Mouse (Mus musculus) gastrocnemius, postnatal 10 days (tissue): ENCODE measurements around the gene Anks1b. TPM values are rescaled to one million over a fixed set of nuclear protein-coding genes. Genes with fewer than 3 reads are reported as not detected.

Experiments
- DNase-seq: peaks from one replicate; pipeline ENCODE4 v3.0.0; 2021; ENCODE audit warnings: mixed read lengths
- total RNA-seq, 2 experiments: library from RNA; stranded (reverse); gene quantifications; 2 replicates each; pipeline ENCODE4 v1.2.3; 2021

The Anks1b gene
- total RNA-seq, 2 experiments from 2014 or later, result 0.82 to 1.6 TPM

DNA sequence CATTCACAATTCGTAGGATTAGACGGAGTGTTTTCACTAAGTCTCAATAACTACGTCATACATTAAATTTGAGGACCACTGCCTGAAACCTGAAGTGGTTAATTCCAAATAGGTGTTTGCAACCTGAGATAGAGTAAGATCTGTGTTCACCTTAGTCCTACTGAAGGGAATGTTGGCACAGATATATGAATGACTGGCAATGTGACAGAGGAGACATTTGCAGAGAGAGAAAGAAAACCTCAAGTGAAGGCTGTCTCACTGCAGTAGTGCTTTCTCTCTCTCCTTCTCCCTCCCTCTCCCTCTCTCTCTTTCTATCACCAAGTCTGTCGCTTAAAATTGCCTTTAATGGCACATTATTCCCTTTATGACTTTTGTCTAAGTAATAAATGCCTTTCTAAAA, 101.1 kb downstream of the Anks1b start:
- no peak for DNase-seq

DNA sequence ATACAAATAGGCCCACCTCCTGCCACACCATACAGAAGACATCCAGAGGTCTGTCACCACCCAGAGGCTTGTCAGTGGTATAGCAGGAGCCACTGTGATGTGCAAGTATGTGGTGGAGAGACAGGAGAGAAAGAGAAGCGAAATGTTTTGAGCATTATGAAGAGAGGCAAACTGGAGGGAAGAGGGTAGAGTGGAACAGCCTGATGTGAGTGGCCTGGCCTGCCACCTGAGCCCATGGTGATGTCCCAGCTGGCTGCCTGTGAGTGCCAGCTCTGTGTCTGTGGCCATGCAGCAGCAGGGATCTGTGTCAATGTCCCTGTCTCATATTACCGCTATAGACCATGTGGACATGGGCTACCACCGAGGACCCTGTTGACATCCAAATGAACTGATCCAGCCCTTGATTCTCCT, 102.1 kb downstream of the Anks1b start:
- DNase-seq, result no peak

DNA sequence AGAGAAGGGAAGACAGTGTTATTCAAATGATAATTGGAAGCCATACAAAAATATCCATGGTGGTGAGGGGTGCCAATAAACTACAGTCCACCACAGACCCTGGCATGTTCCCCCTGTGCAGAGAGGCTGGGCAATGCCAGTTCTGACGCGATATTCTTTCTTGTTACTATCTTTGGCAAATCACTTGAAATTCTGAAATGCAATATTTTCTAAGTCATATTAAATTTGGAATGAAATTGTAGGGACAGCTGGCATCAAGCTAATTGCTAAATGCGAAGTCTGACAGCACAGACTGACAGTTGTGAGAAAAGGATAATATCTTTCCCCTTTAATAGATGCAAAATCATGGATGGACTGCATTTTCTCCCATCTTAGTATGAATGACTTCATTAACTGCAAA, 103.3 kb downstream of the Anks1b start:
- DNase-seq, result no peak

DNA sequence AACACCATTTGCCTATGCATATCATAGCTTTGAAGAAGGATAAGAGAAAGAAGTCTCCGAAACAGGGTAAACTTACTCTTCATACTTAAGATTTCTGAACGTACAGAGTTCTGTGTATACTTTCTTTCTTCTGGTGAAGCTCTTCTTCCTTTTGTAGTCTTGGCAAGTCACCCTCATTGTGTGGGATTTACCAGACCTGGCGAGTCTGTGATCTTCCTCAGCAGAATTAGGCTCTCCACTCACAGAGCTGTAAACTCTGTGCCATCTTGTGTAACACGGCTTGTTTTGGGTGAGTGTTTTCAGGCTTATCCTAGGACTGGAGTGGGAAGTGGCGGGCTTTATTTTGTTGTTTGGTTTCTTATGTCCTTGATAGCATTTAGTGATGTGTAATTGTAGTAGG, 120.9 kb downstream of the Anks1b start:
- DNase-seq, result no peak

DNA sequence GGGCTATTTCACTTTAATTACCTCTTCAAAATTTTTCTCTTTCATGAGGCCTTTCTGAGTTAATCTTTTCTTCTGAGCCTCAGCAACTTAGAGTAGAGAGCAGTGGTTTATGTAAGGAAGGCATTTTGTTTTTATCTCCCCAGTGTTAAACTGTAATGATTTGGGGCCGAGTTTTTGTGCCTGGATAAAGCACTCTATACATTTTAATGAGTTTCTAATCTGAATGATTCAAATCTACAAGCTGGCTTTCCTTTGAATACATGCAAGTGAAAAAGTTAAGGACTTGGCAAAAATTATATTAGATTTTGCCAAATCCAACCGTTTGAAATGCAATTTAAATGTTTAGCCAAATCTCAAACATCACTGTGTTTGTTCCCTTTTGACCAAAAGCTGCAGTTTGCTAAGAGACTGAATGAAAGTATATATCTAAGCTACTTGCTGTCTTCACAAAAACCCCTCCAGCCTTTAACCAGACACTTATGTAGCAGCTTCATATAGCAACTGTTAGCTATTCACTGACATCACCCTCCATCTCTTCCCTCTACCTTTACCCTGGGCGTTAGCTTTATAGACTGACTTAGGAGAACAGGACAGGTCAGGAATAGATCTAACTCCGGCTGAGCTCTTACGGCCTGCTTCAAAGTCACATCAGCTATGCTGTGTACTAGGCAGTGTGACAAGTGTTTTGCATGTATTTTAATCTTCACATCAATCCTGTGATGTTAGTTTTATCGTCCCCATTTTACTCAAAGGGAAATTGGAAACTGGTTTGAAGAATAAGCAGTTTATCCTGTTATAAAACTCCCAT, 122.5 kb downstream of the Anks1b start:
- no peak for DNase-seq

DNA sequence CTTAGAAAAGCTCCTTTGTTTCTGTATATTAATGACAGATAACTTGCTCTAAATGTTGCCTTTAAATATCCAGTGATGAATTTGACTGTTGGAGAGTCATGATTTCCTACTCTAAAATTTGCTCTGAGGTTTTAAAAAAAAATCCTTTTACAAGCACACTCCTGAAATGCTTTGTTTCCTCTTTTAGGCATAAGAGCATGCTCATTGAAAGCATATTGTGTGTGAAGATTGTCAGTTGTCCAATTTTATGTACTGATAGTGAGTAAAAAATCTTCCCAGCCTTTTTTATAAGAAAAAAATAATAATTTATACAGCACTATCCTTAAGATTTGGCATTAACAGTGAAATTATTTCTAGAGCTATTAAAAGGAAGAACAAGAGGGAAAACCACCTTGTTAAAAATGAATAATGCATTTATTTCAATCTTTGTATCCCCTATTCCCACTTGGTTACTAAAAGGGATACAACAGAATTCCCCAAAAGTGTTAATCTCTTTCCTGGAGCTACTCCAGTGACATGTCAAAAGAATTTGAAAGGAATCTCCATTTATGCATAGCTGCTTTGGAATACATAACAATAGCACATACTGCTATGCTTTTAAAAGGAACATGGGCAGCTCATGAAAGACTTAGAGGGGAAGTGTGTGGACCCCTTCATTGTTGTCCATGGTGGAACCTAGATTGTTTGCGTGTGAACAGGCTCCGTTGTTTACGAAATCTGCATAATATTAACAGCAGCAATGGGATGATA, 130.8 kb downstream of the Anks1b start:
- DNase-seq, result no peak

DNA sequence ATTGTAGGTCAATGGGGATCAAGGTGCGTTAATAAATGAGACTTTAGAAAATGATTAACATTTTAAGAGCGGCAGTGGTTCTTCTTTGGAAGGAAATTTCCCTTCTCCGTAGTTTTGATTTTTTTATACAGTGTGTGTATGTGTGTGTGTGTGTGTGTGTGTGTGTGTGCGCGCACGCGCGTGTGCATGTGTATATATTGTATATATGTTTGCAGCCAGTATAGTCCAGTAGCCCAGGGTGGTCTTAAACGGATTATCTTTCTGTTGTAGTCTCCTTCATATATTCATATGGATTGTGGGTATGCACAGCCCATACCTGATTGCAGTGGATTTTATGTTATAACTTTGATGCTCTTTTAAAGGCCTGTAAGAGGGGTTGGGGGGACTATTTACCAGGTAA, 131.6 kb downstream of the Anks1b start:
- no peak for DNase-seq

DNA sequence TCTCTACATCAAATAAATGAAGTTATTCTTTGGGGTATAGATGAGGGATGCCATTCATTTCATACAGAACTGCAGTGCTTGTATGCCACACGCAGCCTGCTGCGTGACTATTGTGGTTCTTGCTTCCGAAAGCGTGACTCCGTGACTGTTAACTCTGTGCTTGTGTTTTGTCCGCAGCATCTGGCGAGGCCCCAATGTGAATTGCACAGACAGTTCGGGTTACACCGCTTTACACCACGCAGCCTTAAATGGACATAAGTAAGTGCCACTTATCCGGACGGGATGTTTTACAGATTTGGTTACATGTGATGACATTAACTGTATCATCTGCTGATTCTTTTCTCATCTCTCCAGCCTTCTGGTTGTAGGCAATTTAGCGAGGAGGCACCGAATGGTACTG, 159.7 kb downstream of the Anks1b start:
- no peak for DNase-seq

DNA sequence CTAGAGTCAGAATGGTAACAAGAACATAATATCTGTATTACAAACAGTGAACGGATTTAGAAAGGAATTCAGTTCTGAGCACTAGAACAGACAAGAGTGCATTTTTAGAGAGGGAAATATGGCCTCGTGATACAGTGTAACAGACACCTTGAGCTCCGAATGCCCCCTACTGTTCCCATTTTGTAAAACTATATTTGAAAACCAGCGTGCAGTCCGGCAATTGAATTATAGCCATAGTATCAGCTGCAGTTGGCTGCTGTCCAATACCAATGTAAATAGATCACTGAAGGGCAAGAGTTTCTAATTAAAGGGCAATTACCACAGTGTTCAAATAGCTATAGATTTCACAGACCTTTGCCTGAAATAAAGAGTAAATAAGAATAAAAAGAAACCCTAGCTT, 170.0 kb downstream of the Anks1b start:
- no peak for DNase-seq

DNA sequence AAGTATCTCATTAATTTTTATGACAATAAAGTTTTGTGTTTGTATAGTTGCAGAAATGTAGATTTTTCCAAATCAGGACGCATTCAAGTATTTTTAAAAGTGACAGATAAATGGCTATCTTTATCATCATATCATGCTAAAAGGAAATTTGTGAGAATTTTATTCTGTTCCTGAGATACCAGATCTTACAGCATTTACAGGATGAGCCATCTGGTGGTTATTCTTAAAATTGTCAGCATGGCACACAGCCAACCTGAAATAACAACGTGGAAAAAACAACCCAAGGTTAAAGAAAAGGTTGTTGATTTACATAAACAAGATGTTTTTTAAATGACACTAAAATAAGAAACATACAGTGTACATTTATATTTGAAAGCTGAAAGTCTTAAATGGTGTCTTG, 170.5 kb downstream of the Anks1b start:
- DNase-seq, result peak; percentile 14

DNA sequence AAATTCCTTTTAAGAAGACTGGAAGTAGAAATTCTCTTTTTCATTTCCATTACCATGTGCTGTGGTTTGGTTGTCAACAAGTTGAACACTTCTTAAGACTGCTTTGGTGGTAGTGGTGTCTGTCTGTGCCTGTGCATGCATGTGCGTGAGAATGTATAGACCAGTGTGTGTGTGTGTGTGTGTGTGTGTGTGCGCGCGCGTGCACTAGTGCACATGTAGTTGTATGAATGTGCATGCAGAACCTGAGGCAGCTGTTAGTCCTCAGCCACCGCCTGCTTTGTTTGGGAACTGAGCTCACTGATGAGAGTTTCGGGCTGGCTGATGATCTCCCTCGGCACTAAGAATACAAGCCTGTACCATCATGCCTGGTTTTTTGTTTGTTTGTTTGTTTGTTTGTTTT, 170.9 kb downstream of the Anks1b start:
- no peak for DNase-seq

DNA sequence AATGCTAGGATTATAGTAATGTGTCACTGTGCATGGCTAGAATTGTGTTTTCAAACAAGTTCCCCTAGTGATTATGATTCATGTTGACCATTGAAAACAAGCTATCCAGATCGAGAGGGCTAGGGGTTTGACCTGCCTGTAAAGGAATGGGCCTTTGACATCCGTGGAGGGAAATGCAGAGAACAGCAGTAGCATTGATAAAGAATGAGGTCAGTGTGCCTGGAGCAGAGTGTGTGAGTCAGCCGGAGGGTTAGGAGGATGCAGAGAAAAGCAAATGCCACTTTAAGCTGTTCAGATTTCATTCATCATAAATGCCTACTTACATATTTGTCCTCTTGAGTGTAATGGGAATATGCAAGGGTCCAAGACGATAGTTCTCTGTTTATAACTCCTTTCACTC, 195.3 kb downstream of the Anks1b start:
- DNase-seq, result no peak

DNA sequence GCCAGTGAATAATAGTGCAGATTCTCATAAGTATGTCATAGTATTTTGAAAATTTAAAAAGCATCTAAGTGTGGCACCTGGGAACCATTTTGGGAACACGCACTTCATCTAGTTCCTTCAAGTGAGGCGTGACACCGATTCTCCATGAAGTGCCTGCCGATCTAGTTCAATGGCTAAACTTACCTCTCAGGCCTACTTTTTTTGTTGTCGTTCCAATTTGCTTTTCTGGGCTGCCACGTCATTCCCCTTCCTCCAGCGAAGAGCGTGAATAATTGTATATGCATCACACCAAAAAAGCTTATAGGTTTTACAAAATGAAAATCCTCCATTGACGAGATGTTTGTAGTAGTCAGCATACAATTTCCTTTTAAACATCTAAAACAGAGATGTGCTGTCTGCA, 204.6 kb downstream of the Anks1b start:
- no peak for DNase-seq

DNA sequence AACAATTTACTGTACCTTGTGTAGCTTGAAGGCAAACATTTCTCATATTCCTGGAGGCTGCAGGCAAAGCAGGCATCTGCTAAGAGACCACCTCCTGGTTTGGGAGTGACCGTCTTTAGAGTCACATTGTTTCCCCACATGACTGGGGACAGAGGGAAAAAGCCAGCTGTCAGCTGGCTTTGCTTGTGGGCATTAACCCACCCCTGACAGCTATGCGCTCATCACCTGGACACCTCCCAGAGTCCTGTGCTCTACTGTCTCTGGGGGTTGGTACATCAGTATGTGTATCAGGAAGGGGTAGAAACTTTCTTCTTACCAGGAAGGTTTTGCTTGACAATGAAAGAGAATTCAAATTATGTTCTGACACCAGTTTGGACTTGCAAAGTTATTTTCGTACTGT, 207.8 kb downstream of the Anks1b start:
- no peak for DNase-seq

DNA sequence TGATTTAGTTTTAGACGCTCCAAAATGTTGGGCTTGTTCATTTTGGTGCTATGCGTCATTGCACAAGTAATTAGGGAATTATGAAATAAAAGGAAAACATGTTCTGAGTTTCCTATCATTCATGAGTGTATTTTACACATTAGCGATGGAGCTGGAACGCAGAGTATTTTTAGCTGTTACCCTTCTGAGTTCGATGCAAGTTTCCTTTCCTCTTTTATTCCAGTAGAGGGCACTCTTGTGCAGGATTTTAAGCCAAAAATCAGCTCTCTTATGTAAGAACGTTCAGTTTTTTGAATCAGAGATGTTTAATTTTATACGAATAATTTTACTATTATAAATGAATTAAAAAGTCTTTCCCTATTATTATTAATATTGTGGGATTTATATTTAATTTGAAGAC, 208.3 kb downstream of the Anks1b start:
- DNase-seq, result no peak

DNA sequence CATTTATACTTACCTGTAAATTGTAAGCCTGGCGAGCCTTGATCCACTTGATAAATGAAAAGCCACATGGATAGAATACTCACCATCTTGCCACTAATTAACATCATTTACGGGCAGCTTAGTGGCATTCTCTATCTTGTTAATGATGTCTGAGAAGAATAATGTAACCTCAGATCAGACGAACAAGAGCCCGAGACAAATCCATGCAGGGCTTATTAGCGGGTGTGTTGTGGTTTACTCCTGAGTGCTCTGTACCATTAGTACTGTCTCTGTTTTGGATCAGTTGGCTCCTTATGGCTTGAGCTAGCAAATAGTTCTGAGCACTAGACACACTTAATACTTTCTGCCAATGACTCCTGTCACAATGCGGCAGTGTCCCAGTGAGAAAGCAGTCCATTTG, 220.6 kb downstream of the Anks1b start:
- no peak for DNase-seq

DNA sequence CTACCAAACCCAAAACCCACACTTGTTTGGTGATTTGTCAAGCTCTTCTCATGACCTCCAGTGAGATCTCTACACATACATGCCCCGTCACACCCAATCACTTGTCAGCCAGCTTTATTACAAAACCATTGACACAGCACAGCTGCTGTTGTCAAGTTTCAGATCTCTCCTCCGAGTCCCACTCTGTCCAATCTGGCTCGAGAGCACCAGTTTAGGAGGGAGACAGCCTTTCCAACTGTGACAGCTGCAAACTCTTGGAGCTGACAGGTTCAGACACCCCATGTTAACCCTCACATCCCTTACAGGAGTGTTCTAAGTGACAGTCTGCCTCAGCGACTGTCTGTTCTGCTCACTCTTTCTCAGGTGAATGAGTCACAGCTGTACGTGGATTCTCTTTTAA, 239.4 kb downstream of the Anks1b start:
- DNase-seq, result no peak

DNA sequence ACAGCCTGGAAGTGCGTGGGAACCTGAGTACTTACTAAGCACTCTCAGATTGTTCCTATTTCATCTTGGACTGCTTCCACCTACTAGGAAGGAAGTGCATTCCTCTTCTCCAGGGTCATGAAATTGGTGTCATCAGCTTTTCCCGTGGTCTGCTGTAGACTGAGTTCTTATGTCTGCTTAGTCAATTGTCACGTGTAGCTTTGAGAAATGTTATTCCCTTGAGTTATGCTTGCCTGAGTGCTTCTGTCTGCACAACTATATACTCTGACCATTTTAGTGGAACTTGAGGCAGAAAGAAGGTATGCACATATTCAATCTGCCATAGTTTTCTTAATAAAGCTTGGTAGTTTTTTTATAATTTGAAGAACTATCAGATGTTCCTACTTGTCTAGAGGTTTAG, 243.6 kb downstream of the Anks1b start:
- no peak for DNase-seq

DNA sequence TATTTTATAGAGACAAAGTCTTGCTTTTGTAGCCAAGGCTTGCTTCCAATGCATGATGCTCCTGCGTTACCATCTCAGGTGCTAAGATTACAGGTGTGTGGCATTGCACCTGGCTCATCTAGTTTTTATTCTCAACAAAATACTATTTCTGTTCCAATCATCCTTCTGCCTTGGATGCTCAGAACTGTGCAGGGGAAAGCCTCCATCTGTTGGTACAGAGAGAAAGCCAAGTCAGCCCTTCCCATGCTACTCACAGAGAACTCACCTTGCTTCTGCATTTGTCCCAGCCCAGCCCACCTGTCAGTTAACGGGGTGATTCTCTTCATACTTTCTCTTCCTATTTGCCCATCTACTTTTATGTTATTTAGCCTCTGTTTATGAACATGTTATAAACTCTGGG, 244.5 kb downstream of the Anks1b start:
- no peak for DNase-seq

DNA sequence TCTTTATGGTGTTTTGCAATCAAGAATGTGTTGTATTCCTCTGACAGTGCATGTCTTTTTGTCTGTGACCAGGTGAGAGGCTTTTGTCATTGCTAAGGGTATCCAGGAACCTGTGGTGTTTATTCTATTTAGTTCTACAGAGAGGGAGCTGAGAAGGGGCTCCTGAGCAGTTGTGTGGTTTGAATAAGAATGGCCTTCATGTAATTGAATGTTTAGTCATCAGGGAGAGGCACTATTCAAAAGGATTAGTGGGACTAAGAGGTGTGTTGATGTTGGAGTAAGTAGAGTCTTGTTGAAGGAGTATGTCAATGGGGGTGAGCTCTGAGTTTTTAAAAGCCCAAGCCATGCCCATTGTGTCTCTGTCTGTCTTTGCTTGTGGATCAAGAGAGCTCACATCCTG, 264.2 kb downstream of the Anks1b start:
- no peak for DNase-seq

DNA sequence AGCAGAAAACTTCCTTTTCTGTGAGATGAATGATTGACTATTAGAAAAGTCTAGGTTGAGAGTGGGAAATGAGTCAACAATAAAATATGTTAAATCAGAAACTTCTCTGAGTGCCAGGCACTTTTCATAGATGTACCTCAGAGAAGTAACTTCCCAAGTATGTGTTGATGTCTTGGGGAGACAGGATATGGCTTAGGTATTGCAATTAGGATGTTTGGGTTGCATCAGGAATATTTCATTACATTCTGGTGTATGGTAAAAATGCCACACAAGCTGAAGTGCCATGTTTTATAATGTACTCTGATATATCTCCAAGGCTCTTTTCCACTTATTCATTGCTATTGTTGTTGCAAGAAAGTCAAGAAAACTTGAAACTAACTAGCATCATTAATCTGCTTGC, 267.6 kb downstream of the Anks1b start:
- DNase-seq, result no peak

DNA sequence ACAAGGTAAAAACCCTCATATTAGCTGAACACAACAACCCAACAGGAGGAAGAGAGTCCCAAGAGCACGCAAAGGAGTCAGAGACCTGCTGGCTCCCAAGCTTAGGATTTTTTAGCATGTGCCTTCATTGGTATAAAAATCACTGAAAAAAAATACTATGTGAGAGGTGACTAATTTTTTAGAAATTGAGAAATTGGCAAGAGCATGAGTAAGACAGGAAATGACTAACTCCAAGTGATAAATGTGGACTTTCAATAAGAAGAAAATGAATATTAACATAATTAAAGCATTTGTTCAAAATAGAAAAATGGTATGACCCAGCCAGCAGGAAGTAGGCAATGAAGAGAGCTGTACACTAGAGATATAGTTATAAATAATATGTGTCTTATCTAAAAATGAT, 271.1 kb downstream of the Anks1b start:
- no peak for DNase-seq

DNA sequence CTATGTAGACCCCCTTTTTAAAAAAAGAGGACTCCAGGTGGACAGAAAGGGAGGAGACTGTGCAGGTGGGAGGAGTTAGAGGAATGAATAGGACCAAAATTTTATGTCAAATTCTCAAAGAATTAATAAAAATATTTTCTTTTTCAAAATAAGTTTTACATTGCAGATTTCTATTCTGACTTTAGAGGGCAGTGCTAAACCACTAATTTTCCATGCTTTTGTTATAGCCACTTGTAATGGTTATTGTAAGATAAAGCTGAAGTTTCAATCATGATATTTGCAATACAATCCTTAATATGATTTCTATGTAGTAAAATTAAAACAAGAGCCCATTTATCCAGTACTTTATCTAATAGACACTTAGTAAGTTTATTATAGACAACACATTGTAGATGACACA, 278.2 kb downstream of the Anks1b start:
- DNase-seq, result no peak

DNA sequence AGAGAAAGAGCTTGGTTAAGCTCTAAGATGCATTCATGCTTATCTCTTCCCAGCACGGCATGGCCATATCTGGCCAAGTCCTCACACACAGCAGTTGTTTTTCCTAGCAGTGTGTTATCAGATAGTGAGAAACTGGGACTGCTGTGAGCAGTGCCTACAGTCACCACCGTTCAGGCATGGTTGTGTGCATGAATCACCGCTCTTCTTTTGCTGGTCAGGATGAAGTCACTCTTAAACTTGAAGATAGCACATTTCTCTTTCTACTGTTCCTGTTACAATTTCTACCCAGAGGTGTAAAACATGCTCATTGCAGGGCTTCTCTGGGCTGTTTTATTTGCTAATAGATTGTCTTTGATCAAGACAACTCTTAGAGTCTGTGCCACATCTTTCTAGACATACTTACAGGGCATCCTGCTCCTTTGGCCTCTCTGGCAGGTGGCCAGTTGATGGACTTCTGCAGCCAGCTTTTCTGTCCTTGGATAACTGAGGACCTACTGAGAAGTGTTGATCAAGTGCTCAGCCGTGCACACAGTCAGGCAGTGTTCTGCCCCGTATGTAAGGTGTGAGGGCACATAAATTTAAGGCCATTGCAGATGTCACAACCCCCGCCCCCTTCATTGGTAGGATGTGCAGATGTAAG, 296.8 kb downstream of the Anks1b start:
- DNase-seq, result no peak
